Mouse (Mus musculus) liver, embryonic 14.5 days (tissue): ENCODE data around the gene Eps8. TPM values are rescaled to one million over a fixed set of nuclear protein-coding genes. Genes with fewer than 3 reads are reported as not detected.

ENCODE experiments used
- ATAC-seq: fragments of 200-750 bp; cut with Nextera tagmentation; 2 replicates; pipeline ENCODE4 v1.8.0; 2017; ENCODE audit warnings: moderate number of reproducible peaks, mild to moderate bottlenecking, moderate library complexity; ENCODE audit not compliant: insufficient read depth
- DNase-seq, 3 experiments: peaks; one replicate each; pipeline ENCODE4 v3.0.0-alpha.2; 2012 to 2013; ENCODE audit warnings: low read depth in 3 of 3, low spot score in 3 of 3
- H3K27ac ChIP-seq: fragments of 300-500 bp; sonication (generic); 2 replicates; pipeline ENCODE4 v1.5.1; 2014; ENCODE audit warnings: moderate library complexity, mild to moderate bottlenecking, control low read depth, inconsistent platforms
- H3K27me3 ChIP-seq: fragments of 300-500 bp; sonication (generic); 2 replicates; pipeline ENCODE4 v1.6.1; 2014; ENCODE audit warnings: mild to moderate bottlenecking, low read length, moderate library complexity; ENCODE audit not compliant: control insufficient read depth, insufficient read depth
- H3K36me3 ChIP-seq: fragments of 300-500 bp; sonication (generic); replicated peaks from 2 replicates; pipeline ENCODE4 v1.6.1; 2014; ENCODE audit warnings: low read depth; ENCODE audit not compliant: control insufficient read depth, insufficient read depth
- H3K4me1 ChIP-seq, 2 experiments: fragments of 200-500 bp in 1 of 2; fragments of 300-500 bp in 1 of 2; sonication (generic) in 1 of 2; replicated peaks; 2 replicates each; pipeline ENCODE4 v1.6.1; 2012 to 2014; ENCODE audit warnings: antibody characterized with exemption in 1 of 2, inconsistent platforms in 1 of 2, low read length in 1 of 2; ENCODE audit not compliant: control insufficient read depth in 2 of 2, insufficient read depth in 2 of 2
- H3K4me2 ChIP-seq: fragments of 300-500 bp; sonication (generic); 2 replicates; pipeline ENCODE4 v1.6.1; 2014; ENCODE audit warnings: low read depth, mild to moderate bottlenecking, control low read depth, moderate library complexity
- H3K4me3 ChIP-seq, 2 experiments: fragments of 200-500 bp in 1 of 2; fragments of 300-500 bp in 1 of 2; sonication (generic) in 1 of 2; 2 replicates each; pipeline ENCODE4 v1.5.1; 2012 to 2014; ENCODE audit warnings: low read depth in 2 of 2, low read length in 2 of 2, mild to moderate bottlenecking in 2 of 2, control low read depth in 1 of 2, inconsistent platforms in 1 of 2, moderate library complexity in 1 of 2; ENCODE audit not compliant: insufficient read depth in 1 of 2
- H3K9ac ChIP-seq: fragments of 300-500 bp; sonication (generic); replicated peaks from 2 replicates; pipeline ENCODE4 v1.6.1; 2014; ENCODE audit warnings: mild to moderate bottlenecking, control low read depth, moderate library complexity
- H3K9me3 ChIP-seq: fragments of 300-500 bp; sonication (generic); 2 replicates; pipeline ENCODE4 v1.6.1; 2016; ENCODE audit warnings: low read length, mixed read lengths; ENCODE audit not compliant: control insufficient read depth
- CTCF ChIP-seq: IDR thresholded peaks from 2 replicates; pipeline ENCODE4 v1.5.1; 2016; ENCODE audit warnings: antibody characterized with exemption, low read depth, control low read depth
- EP300 ChIP-seq: IDR thresholded peaks from 2 replicates; pipeline ENCODE4 v1.6.1; 2016; ENCODE audit warnings: antibody characterized with exemption, low read depth
- WGBS: fragments of 180-500 bp; shearing (Covaris S2); extraction: QIAGEN DNeasy Blood & Tissue Kit; methylation state at CpG from one replicate; pipeline ENCODE4 v1.1.7; 2014; ENCODE audit not compliant: insufficient replicate concordance; 5-methylcytosine and 5-hydroxymethylcytosine counted together
- polyA plus RNA-seq, 2 experiments: library from polyadenylated mRNA; depleted of rRNA in 1 of 2; stranded (reverse) in 1 of 2; unstranded in 1 of 2; fragments of >200 nt; fragmentation: Nextera tagmentation in 1 of 2; extraction: Ambion mirVana in 1 of 2; gene quantifications; 2 replicates each; pipeline versions ENCODE4 v1.2.1 to v1.2.3; 2012 to 2014

Eps8 gene
- polyA plus RNA-seq, 2 experiments: 0.42 to 1.4 TPM

DNA sequence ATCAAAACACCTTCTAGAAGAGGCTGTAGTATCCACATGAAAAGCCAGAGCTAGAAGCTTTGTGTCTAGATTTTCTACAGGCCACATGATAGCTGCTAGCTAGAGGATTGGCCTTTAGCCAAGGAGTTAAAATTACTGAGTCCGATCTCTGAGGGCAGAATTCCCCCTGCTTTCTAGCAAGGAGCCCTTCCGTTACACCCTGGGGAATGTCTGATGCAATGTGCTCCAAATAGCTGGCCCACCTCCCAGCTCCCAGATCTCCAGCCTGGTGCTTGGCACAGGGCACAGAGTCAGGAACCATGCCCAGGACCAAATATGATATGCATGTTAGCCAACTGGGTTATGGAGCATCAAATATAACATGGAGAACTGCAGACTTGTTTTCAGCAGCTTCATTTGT, 189.4 kb downstream of the Eps8 start:
- no peaks in the 10 kb centered on the region for H3K9me3 ChIP-seq
- no peaks in the 10 kb centered on the region for H3K36me3 ChIP-seq
- H3K27me3 ChIP-seq: no peaks in the 10 kb centered on the region
- 67% methylated on average over 2 of the region's 2 CpGs for WGBS
- no peaks in the 10 kb centered on the region for H3K4me1 ChIP-seq
- ATAC-seq: no peak
- no peak overlapping the region for H3K4me3 ChIP-seq
- TF ChIP-seq CTCF (no peak), EP300 (no peak)
- no peak for DNase-seq
- H3K9ac ChIP-seq: no peak overlapping the region
- no peak overlapping the region for H3K27ac ChIP-seq
- no peak overlapping the region for H3K4me2 ChIP-seq

DNA sequence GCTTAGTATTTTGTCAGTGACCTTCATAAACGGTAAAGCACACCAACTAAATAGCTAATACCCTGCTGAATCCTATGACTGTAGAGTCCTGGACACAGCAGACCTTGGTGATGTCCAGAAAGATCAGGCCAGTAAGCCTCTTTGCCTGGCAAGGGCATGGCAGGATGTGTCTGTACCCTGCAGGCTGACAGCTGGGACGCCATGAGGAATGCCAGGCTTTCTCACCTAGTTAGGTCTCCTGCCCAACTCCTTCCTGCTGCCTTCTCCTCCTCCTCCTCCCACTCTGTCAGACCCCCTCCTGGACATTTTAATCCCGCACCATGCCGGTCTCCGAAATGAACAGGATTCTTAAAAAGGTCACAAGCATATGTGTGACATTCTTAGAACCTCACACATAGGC, 190.9 kb downstream of the Eps8 start:
- Histone ChIP-seq H3K9ac (no peak overlapping the region), H3K36me3 (no peaks in the 10 kb centered on the region), H3K4me3 (no peak overlapping the region), H3K27me3 (no peaks in the 10 kb centered on the region), H3K4me2 (no peak overlapping the region), H3K9me3 (no peaks in the 10 kb centered on the region), H3K4me1 (no peaks in the 10 kb centered on the region), H3K27ac (no peak overlapping the region)
- DNase-seq (no peak), ATAC-seq (no peak)
- 73% methylated on average over 5 of the region's 5 CpGs for WGBS
- TF ChIP-seq EP300: no peak
- no peak for TF ChIP-seq CTCF

DNA sequence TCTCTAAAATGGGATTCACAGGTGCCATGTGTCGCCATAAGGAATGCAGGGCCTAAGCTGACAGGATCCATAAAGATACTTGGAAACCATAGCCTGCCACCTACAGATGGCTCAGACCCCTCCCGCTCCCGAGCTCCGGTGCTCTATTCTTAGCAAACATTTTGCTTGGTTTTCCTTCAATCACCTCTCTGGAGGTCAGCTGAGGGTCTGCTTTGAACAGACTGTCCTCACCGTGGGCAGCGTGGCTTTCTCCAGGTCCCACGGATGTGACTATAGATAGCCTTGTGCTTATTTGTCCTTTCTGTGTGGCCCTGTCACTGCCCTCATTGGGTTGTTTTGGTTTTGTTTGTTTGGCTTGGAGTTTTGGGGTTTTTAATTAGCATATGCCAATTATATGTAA, 196.5 kb downstream of the Eps8 start:
- TF ChIP-seq CTCF (no peak), EP300 (no peak)
- H3K4me1 ChIP-seq: no peaks in the 10 kb centered on the region
- no peaks in the 10 kb centered on the region; the same call in 1 of the 2 replicates for H3K27me3 ChIP-seq
- 57% methylated on average over 7 of the region's 7 CpGs for WGBS
- H3K27ac ChIP-seq: no peak overlapping the region
- no peak overlapping the region for H3K4me3 ChIP-seq
- H3K36me3 ChIP-seq: no peaks in the 10 kb centered on the region
- H3K9ac ChIP-seq: no peak overlapping the region
- no peaks in the 10 kb centered on the region for H3K9me3 ChIP-seq
- ATAC-seq (no peak), DNase-seq (no peak)
- no peak overlapping the region for H3K4me2 ChIP-seq

DNA sequence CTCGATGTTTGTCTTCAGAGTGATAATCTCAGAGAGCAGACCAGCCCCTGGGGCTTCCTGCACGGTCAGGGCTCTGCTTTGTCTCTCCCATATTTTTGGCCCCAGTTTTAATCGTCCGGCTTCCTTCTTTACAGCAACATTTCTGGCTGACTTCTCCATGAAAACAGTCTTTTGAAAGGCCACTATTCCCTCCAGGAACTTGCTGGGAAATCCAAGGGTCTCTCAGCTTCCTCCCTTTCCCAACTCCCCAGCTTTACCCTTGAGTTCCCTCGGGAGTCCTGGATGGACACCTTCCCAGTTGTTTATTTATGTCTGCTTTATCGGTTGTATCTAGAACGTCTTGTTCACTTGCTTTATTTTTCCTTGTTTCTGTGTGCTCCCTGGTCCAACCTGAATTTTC, 197.5 kb downstream of the Eps8 start:
- WGBS: 27% methylated on average over 7 of the region's 7 CpGs

DNA sequence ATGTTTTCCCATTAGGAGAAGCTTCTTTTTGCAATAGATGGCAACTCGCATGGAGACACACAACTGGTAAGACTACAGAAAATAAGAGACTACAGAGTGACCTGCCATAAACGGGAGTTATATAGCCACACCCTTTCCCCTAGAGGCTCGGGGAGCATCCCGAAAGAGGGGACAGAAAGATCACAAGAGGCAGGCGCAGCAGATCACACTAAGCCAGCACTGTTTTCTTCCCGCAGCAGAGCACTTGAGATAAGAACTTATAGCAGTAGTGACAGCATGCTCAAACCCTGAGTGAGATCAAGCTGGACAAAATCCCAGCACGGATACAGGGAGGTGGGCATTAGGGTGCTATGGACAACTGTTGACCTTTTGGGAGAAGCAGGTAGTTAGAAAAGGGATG, 198.6 kb downstream of the Eps8 start:
- H3K9me3 ChIP-seq: no peaks in the 10 kb centered on the region
- no peaks in the 10 kb centered on the region for H3K36me3 ChIP-seq
- no peaks in the 10 kb centered on the region for H3K4me1 ChIP-seq
- H3K9ac ChIP-seq: no peak overlapping the region
- no peak overlapping the region for H3K4me2 ChIP-seq
- DNase-seq: no peak
- ATAC-seq: no peak
- H3K27ac ChIP-seq: no peak overlapping the region
- TF ChIP-seq EP300: no peak
- TF ChIP-seq CTCF: no peak
- no peaks in the 10 kb centered on the region; the same call in 1 of the 2 replicates for H3K27me3 ChIP-seq
- 36% methylated on average over 7 of the region's 7 CpGs for WGBS
- H3K4me3 ChIP-seq: no peak overlapping the region

More for the DNA sequence above, 197.5 kb downstream of the Eps8 start:
- no peaks in the 10 kb centered on the region for H3K4me1 ChIP-seq
- H3K36me3 ChIP-seq: no peaks in the 10 kb centered on the region
- H3K27ac ChIP-seq: no peak overlapping the region
- no peak for DNase-seq
- no peak overlapping the region for H3K4me2 ChIP-seq
- TF ChIP-seq EP300 (no peak), CTCF (no peak)
- ATAC-seq: no peak
- H3K9ac ChIP-seq: no peak overlapping the region
- H3K4me3 ChIP-seq: no peak overlapping the region
- no peaks in the 10 kb centered on the region; the same call in 1 of the 2 replicates for H3K27me3 ChIP-seq
- no peaks in the 10 kb centered on the region for H3K9me3 ChIP-seq
